Mouse (Mus musculus) lung, postnatal 0 days (tissue): ENCODE measurements around the gene Slc22a3. TPM values are rescaled to one million over a fixed set of nuclear protein-coding genes. Genes with fewer than 3 reads are reported as not detected.

ENCODE experiments used
- ATAC-seq: fragments of 200-750 bp; cut with Nextera tagmentation; 2 replicates; pipeline ENCODE4 v1.8.0; 2017; ENCODE audit warnings: moderate library complexity
- DNase-seq: peaks from one replicate; pipeline ENCODE4 v3.0.0-alpha.2; 2016; ENCODE audit warnings: low spot score
- H3K27ac ChIP-seq: fragments of 300-500 bp; sonication (generic); 2 replicates; pipeline ENCODE4 v1.5.1; 2014; ENCODE audit warnings: antibody characterized with exemption, mild to moderate bottlenecking, low read length, mixed read lengths
- H3K27me3 ChIP-seq: fragments of 300-500 bp; sonication (generic); replicated peaks from 2 replicates; pipeline ENCODE4 v1.6.1; 2014; ENCODE audit warnings: low read length, mixed read lengths; ENCODE audit not compliant: insufficient read depth
- H3K36me3 ChIP-seq: fragments of 300-500 bp; sonication (generic); 2 replicates; pipeline ENCODE4 v1.6.1; 2014; ENCODE audit warnings: low read length, mixed read lengths; ENCODE audit not compliant: insufficient read depth
- H3K4me1 ChIP-seq: fragments of 300-500 bp; sonication (generic); 2 replicates; pipeline ENCODE4 v1.6.1; 2014; ENCODE audit warnings: antibody characterized with exemption, low read depth, low read length, mixed read lengths; ENCODE audit not compliant: insufficient read depth
- H3K4me2 ChIP-seq: fragments of 300-500 bp; sonication (generic); replicated peaks from 2 replicates; pipeline ENCODE4 v1.6.1; 2014; ENCODE audit warnings: low read depth, mild to moderate bottlenecking, low read length, moderate library complexity, mixed read lengths
- H3K4me3 ChIP-seq: fragments of 300-500 bp; sonication (generic); 2 replicates; pipeline ENCODE4 v1.5.1; 2014; ENCODE audit warnings: low read depth, low read length
- H3K9ac ChIP-seq: fragments of 300-500 bp; sonication (generic); replicated peaks from 2 replicates; pipeline ENCODE4 v1.6.1; 2014; ENCODE audit warnings: low read depth, mild to moderate bottlenecking
- H3K9me3 ChIP-seq: fragments of 300-500 bp; sonication (generic); 2 replicates; pipeline ENCODE4 v1.6.1; 2016; ENCODE audit warnings: low read length, mixed read lengths
- CTCF ChIP-seq: IDR thresholded peaks from 2 replicates; pipeline ENCODE4 v1.5.1; 2016; ENCODE audit warnings: antibody characterized with exemption, mild to moderate bottlenecking
- EP300 ChIP-seq: IDR thresholded peaks from 2 replicates; pipeline ENCODE4 v1.6.1; 2016; ENCODE audit warnings: antibody characterized with exemption, mild to moderate bottlenecking, control low read depth
- WGBS: fragments of 180-500 bp; shearing (Covaris S2); extraction: QIAGEN DNeasy Blood & Tissue Kit; methylation state at CpG from one replicate; pipeline ENCODE4 v1.1.7; 2014; 5-methylcytosine and 5-hydroxymethylcytosine counted together
- polyA plus RNA-seq: library from polyadenylated mRNA; unstranded; fragments of >200 nt; fragmentation: Nextera tagmentation; extraction: Ambion mirVana; gene quantifications from 2 replicates; pipeline ENCODE4 v1.2.1, GENCODE M21; 2015

Gene Slc22a3
- polyA plus RNA-seq, result 1.7 and 1.9 TPM in 2 replicates

GRCm38 (mm10) chr17:12507654-12508204 is at the start of gene Slc22a3:
Slc22a3 (minus strand) TSS chr17:12507704.
- ATAC-seq (no peak), DNase-seq (no peak)
- TF ChIP-seq EP300, result no peak
- TF ChIP-seq CTCF, result no peak
- H3K9ac ChIP-seq, result no peak within 1 kb of the TSS
- peak within 1 kb of the TSS; percentile 30 for H3K4me3 ChIP-seq
- H3K27ac ChIP-seq, result no peak within 1 kb of the TSS
- H3K4me2 ChIP-seq, result peak within 1 kb of the TSS; percentile 50
- H3K36me3 ChIP-seq, result no peaks in the 10 kb centered on the region
- H3K9me3 ChIP-seq, result no peaks in the 10 kb centered on the region
- H3K4me1 ChIP-seq, result no peaks in the 10 kb centered on the region
- 22% methylated on average over 14 of the region's 14 CpGs for WGBS
- peaks cover 27% of the 10 kb centered on the region for H3K27me3 ChIP-seq

GRCm38 (mm10) chr17:12534353-12535145 is 27.0 kb upstream of the Slc22a3 start:
- Histone ChIP-seq H3K4me3 (no peak overlapping the region), H3K4me2 (no peak overlapping the region), H3K9me3 (no peaks in the 10 kb centered on the region), H3K4me1 (no peaks in the 10 kb centered on the region), H3K9ac (no peak overlapping the region), H3K36me3 (no peaks in the 10 kb centered on the region), H3K27ac (no peak overlapping the region), H3K27me3 (no peaks in the 10 kb centered on the region)
- WGBS, result 49% methylated on average over 13 of the region's 13 CpGs
- ATAC-seq, result peak; percentile 34
- DNase-seq, result peak; percentile 72
- TF ChIP-seq CTCF, result peak; percentile 90
- TF ChIP-seq EP300, result no peak

DNA sequence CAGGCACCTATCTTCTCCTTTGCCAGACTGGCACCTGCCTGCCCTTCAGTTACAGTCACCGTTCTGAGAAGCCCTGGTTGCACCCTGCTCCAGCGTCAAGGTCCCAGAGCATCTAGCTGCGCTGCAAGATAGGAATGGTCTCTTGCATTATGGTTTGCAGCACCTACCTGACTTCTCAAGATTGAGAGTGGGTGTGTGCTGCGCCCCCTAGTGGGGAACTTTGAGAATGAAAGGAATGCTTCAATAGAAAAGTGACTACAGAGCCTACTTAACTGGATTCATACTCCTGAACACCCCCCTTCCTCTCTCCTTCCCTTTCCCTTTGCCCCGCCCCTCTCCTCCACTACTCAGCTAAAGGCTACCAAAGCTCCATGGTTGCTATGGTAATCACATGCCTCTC is 24.6 kb upstream of the Slc22a3 start:
- H3K9ac ChIP-seq, result no peak overlapping the region
- no peaks in the 10 kb centered on the region for H3K4me1 ChIP-seq
- TF ChIP-seq CTCF (peak; percentile 79), EP300 (no peak)
- H3K9me3 ChIP-seq, result no peaks in the 10 kb centered on the region
- DNase-seq, result peak; percentile 67
- H3K4me2 ChIP-seq, result no peak overlapping the region
- no peaks in the 10 kb centered on the region for H3K36me3 ChIP-seq
- no peak overlapping the region for H3K4me3 ChIP-seq
- no peaks in the 10 kb centered on the region for H3K27me3 ChIP-seq
- ATAC-seq, result no peak
- no peak overlapping the region for H3K27ac ChIP-seq
- WGBS, result 37% methylated on average over 5 of the region's 5 CpGs

DNA sequence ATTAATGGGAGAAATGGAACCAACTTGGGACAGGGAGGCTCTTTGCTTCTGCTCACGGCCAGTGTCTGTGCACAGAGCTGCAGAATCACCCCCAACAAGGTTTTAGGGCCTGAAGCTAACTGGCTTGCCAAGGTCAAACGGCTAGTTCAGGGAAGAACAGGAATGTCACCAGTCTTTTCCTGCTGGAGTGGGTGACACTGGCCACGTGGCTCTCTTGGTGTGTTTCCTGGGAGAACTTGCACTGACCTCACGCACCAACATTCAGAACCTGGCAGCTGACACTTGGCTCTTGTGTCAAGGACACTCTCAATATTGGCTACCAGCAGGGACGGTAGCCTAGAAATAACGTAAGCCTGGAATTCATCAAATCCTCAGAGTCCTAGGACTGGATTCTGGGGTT is 22.6 kb upstream of the Slc22a3 start:
- Histone ChIP-seq H3K4me3 (no peak overlapping the region), H3K9ac (no peak overlapping the region), H3K4me2 (no peak overlapping the region), H3K27me3 (no peaks in the 10 kb centered on the region), H3K4me1 (no peaks in the 10 kb centered on the region), H3K9me3 (no peaks in the 10 kb centered on the region), H3K36me3 (no peaks in the 10 kb centered on the region), H3K27ac (peak overlapping the region; percentile 51; the same call in 1 of the 2 replicates)
- DNase-seq (no peak), ATAC-seq (peak; percentile 23; the same call in 1 of the 2 replicates)
- TF ChIP-seq EP300 (no peak), CTCF (no peak)
- 27% methylated on average over 6 of the region's 6 CpGs for WGBS

DNA sequence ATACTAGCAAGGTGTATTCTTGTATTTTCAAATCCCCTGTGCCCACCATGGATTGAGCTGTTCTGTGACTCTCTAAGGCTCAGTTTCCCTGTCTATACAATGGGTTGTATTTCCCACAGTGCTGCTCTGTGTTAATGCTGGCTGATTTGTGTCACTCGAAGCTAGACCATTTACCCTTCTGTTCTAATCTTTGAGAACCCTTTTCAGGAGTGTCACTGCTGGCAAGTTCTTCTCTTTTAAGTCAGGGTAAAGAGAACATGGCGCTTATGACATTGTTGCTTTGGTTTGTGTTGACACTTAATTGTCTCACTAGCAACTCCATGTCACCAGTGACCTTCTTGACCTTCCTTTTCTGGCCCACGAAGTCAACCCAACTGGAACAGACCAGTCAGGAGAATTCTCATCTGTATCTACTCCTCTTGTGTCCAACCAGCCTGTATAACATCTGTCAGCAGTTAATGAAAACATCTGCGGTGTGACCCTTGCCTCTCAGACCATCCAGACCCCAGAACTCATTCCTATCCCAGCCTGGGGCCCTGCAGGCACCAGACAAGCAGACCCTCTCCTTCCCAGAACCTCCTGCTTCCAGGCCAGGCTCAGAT is 22.0 kb upstream of the Slc22a3 start:
- peak; percentile 88 for ATAC-seq
- Histone ChIP-seq H3K4me2 (no peak overlapping the region), H3K4me1 (no peaks in the 10 kb centered on the region), H3K9me3 (no peaks in the 10 kb centered on the region), H3K27ac (peak overlapping the region; percentile 51; the same call in 1 of the 2 replicates), H3K9ac (no peak overlapping the region), H3K4me3 (no peak overlapping the region), H3K36me3 (no peaks in the 10 kb centered on the region), H3K27me3 (no peaks in the 10 kb centered on the region)
- peak; percentile 81 for DNase-seq
- TF ChIP-seq CTCF, result no peak
- no peak; the same call in none of the 2 replicates for TF ChIP-seq EP300
- 43% methylated on average over 4 of the region's 4 CpGs for WGBS

- Histone ChIP-seq H3K27ac (no peak overlapping the region), H3K4me3 (no peak overlapping the region), H3K27me3 (no peaks in the 10 kb centered on the region), H3K9me3 (no peaks in the 10 kb centered on the region), H3K4me2 (no peak overlapping the region), H3K9ac (no peak overlapping the region), H3K4me1 (no peaks in the 10 kb centered on the region), H3K36me3 (no peaks in the 10 kb centered on the region)
- no peak for DNase-seq
- no peak for ATAC-seq
- 48% methylated on average over 2 of the region's 2 CpGs for WGBS
- TF ChIP-seq EP300 (no peak), CTCF (no peak)
Measured at GRCm38 (mm10) chr17:12519089-12519488, 11.6 kb upstream of the Slc22a3 start.
